Mouse (Mus musculus) B cell, adult 2 months (primary cell): ENCODE measurements around the gene Atf7ip.
"Not testable (repeated sequence)": the region's sequence is repeated elsewhere in the genome, so short reads cannot be mapped to it uniquely, and the experiment has no call there.

Source experiments
- DNase-seq, 2 experiments: peaks; one replicate each; pipeline ENCODE4 v3.0.0; 2022

The Atf7ip gene

DNA sequence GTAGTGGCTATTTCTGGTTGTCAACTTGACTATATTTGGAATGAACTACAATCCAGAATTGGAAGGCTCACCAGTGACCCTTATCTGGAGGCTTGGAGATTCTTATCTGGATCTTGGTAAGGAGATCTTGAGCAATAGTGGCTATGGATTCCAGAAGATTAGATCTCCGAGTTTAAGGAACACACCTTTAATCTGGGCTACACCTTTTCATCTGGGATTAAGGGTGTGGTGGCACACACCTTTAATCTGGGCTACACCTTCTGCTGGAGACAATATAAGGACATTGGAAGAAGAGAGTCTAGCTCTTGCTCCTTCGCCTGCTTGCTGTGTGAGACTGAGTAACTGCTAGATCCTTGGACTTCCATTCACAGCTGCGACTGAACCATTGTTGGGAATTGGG lies at the start of gene Atf7ip:
Gene Atf7ip, plus strand, starts transcription at position 301 of the 400 bp plus-strand sequence.
- not testable (repeated sequence) for DNase-seq

DNA sequence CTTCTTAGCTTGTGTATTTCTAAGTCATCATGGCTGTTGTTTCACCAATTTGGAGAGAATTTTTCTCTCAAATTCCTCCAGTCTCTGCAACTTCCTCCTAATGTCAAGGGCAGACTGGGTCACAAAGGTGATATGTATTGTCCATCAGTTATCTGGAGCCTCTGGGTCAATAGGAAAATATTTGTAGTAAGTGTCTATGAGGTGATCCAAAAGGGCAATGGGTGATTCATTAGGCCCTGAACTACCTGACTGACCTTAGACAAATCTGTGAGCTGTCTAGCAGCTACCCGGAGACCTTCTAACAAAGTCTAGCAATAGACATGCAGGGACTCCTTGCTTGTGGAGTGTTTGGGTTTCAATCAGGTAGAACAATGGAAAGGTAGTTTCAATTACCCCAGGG lies 49.7 kb upstream of the Atf7ip start:
- no peak for DNase-seq

GRCm38 (mm10) chr6:136459156-136459555 lies 46.8 kb upstream of the Atf7ip start:
- no peak for DNase-seq

DNA sequence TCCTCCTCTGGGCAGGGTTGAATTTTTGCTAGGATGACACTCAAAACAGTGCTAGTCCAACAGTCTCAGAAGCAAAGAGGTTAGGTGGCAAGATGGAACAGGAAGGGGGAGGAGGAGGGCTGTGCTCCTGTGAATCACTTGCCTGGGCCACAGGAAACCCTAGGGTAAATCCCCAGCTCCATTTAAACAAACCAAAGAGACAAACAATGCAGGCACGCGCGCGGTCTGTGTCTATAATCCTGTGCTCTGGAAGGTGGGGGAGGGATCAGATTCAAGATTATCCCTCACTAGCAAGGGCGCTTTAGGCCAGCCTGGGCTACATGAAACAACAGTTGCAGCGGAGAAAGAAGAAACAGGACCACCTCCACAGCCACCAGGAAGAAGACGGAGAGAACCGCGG lies 42.5 kb upstream of the Atf7ip start:
- peak; percentile 60 to 66 for DNase-seq

DNA sequence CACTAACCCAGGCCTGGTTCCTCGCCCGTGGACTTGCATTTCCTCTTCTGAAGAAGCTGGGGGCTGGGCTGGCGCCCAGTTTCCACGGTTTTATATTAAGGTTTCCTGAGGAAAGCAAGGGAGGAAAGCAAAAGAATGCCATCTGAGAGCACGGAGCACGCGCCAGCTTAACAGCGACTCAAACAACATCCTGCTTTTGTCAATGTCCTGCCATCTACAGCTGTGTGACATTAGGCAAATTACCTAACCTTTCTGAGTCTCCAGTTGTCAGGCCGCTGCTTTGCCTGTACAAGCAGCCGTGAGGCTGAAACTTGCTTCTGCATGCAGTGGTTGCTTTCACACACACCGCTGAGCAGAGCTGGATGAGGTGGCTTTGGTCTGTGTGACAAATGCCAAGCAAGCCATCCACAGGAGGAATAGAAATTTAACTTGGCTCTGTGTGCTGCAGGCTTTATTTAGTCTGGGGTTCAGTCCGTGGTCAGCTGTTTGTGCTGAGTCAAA lies 41.8 kb upstream of the Atf7ip start:
- peak; percentile 62 to 63 for DNase-seq

GRCm38 (mm10) chr6:136465021-136465420 lies 40.9 kb upstream of the Atf7ip start:
- DNase-seq, result peak; percentile 54 to 63

DNA sequence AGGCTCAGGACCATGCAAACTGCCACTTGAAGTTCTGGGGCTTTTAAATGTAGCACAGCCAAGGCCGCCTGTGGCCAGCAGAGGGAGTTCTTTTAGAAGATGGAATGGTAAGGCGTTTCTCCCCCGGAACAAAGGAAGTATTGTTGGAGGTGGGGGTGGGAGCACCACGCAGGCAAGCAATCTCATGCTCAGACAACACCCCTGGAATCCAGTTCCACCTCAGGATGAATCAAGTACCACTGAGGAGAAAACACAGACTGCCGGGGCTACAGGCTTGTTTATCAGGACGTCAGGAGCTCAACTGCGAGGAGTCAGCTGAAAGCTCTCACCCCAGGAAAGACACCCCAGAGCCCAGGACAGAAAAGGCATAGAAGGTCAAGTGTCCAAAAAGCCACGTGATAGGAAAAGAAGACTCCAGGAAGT lies 40.0 kb upstream of the Atf7ip start:
- DNase-seq, result peak; percentile 79 to 81

- DNase-seq, result peak; percentile 93 to 94
Observed at GRCm38 (mm10) chr6:136466956-136467750, 38.8 kb upstream of the Atf7ip start.

- DNase-seq, result peak in 1 of 2 experiments; percentile 12
Observed at GRCm38 (mm10) chr6:136467837-136468236, 38.1 kb upstream of the Atf7ip start.

- DNase-seq, result peak; percentile 90 to 92
Observed at GRCm38 (mm10) chr6:136468401-136468912, 37.5 kb upstream of the Atf7ip start.

DNA sequence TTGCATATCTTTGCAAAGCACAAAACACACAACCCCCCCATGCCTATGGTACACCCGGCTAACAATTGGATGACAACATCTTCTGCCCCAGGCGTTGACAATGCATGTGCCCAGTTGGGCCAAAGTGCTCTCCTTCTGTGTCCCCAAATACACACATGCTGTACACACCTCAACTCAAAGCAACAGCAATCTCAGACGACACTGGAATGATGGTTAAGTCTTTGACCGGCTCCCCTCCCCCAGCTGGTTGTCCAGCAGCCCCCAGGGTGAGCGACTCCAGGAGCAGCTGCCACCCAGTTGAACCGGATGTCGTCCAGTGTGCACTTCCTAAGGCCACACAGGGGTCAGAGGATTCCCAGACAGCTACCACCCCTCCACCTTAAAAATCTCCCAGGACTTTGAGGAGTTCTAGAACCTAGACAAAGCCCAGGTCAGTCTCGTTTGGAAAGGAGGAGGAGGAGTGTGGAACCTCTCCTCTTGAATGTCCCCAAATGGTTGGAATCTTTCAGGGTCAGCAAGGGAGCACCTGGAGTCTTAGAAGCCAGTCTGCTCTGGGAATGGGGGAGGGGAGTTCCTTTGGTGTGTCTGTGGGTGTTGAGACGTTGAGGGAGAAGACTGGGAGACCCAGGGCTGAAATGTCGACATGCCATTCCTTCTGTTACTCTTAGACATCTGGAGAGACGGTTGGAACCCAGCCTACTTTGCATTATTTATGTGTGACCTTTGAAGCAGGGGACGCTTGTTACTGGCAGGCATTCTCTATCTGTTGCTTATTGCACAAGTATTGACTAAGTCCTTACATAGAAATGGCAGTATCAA lies 36.8 kb upstream of the Atf7ip start:
- no peak for DNase-seq

- DNase-seq, result no peak
Observed at GRCm38 (mm10) chr6:136469807-136470206, 36.2 kb upstream of the Atf7ip start.

- peak; percentile 79 to 80 for DNase-seq
Observed at GRCm38 (mm10) chr6:136470321-136471230, 35.4 kb upstream of the Atf7ip start.

GRCm38 (mm10) chr6:136471601-136472000 lies 34.4 kb upstream of the Atf7ip start:
- no peak for DNase-seq

DNA sequence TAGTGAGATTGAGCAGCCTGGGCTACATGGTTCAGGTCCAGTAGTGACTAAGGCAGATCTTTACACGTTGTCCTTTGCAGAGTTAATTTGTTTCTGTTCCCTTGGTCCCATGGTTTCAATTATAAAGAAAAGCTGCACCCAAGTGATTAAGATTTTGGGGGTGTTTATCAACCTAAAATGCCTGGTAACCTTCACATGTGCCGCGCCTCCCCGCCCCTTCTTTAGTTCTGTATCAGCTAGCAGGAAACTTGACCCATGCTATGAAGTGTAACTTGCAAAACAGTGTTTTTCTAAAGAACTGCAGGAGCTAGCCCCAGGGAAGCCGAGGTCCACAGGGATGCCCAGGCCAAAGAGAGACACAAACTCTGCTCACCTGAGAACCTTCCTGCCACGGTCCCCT lies 33.2 kb upstream of the Atf7ip start:
- DNase-seq, result no peak

GRCm38 (mm10) chr6:136473472-136474129 lies 32.4 kb upstream of the Atf7ip start:
- no peak for DNase-seq

GRCm38 (mm10) chr6:136475171-136475860 lies 30.7 kb upstream of the Atf7ip start:
- no peak for DNase-seq

DNA sequence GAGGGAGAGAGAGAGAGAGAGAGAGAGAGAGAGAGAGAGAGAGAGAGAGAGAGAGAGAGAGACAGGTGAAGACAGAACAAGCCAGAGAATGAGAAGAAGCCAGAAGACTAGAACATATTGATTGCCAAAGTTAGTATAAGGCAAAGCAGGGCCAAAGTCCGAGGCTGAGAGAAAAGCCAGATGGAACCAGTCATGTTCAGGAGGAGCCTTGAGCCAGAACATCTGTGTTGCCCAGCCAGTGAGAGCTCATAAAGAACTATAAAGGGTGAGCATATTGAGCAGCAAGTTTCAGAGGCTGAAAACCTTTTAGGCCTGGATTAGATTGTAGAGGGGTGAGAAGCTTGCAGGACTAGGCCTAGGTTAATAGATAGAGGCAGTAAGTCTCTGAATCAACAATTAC lies 28.1 kb upstream of the Atf7ip start:
- no peak for DNase-seq

- no peak for DNase-seq
Observed at GRCm38 (mm10) chr6:136483531-136483930, 22.4 kb upstream of the Atf7ip start.

GRCm38 (mm10) chr6:136484093-136484492 lies 21.9 kb upstream of the Atf7ip start:
- DNase-seq, result peak in 1 of 2 experiments; percentile 50

DNA sequence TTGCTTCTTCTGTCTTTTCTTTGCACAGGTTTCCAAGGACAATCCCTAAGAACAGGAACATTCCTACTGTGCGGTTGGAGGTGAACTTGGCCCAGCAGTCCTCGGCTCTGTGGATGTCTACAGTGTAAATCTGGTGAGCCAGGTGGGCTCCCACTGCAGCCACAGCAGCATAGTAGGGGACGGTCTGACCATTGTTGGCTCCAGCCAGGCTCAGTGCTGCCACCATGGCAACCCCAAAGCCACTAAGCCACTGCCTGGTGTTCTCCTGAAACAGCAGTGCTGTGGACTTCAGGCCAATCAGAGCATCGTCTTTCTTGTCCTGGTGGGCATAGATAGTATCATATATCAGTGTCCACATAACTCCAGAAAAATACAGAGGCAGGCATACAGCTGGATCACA lies 19.8 kb upstream of the Atf7ip start:
- no peak for DNase-seq
